Mouse (Mus musculus) forebrain, postnatal 0 days (tissue): ENCODE results near the gene Phlda2. TPM values are rescaled to one million over a fixed set of nuclear protein-coding genes. Genes with fewer than 3 reads are reported as not detected.
"Not testable (repeated sequence)": the region's sequence is repeated elsewhere in the genome, so short reads cannot be mapped to it uniquely, and the experiment has no call there.

Source experiments
- ATAC-seq: fragments of 200-750 bp; cut with Nextera tagmentation; 2 replicates; pipeline ENCODE4 v1.8.0; 2017; ENCODE audit warnings: mild to moderate bottlenecking, moderate library complexity
- DNase-seq: peaks from one replicate; pipeline ENCODE4 v3.0.0-alpha.2; 2015
- H3K27ac ChIP-seq: fragments of 300-500 bp; sonication (generic); 2 replicates; pipeline ENCODE4 v1.5.1; 2014; ENCODE audit warnings: low read depth, mild to moderate bottlenecking, antibody characterized with exemption, low read length, moderate library complexity, mixed read lengths
- H3K27me3 ChIP-seq: fragments of 300-500 bp; sonication (generic); 2 replicates; pipeline ENCODE4 v1.6.1; 2014; ENCODE audit warnings: mild to moderate bottlenecking, low read length, mixed read lengths; ENCODE audit not compliant: insufficient read depth
- H3K36me3 ChIP-seq: fragments of 300-500 bp; sonication (generic); 2 replicates; pipeline ENCODE4 v1.6.1; 2014; ENCODE audit warnings: mild to moderate bottlenecking, moderate library complexity; ENCODE audit not compliant: insufficient read depth
- H3K4me1 ChIP-seq: fragments of 300-500 bp; sonication (generic); 2 replicates; pipeline ENCODE4 v1.6.1; 2014; ENCODE audit warnings: antibody characterized with exemption; ENCODE audit not compliant: insufficient read depth
- H3K4me2 ChIP-seq: fragments of 300-500 bp; sonication (generic); 2 replicates; pipeline ENCODE4 v1.6.1; 2014; ENCODE audit warnings: low read depth, mild to moderate bottlenecking, moderate library complexity
- H3K4me3 ChIP-seq: fragments of 300-500 bp; sonication (generic); 2 replicates; pipeline ENCODE4 v1.5.1; 2014; ENCODE audit warnings: low read depth, low read length, mixed read lengths
- H3K9ac ChIP-seq: fragments of 300-500 bp; sonication (generic); 2 replicates; pipeline ENCODE4 v1.6.1; 2014; ENCODE audit warnings: mild to moderate bottlenecking
- H3K9me3 ChIP-seq: fragments of 300-500 bp; sonication (generic); 2 replicates; pipeline ENCODE4 v1.6.1; 2016; ENCODE audit warnings: low read length
- CTCF ChIP-seq: sonication (generic); IDR thresholded peaks from 2 replicates; pipeline ENCODE4 v1.5.1; 2016; ENCODE audit warnings: antibody characterized with exemption, control low read depth, low read depth
- WGBS: fragments of 180-500 bp; shearing (Covaris S2); extraction: QIAGEN DNeasy Blood & Tissue Kit; methylation state at CpG from one replicate; pipeline ENCODE4 v1.1.7; 2014; 5-methylcytosine and 5-hydroxymethylcytosine counted together
- polyA plus RNA-seq: library from polyadenylated mRNA; unstranded; fragments of >200 nt; fragmentation: Nextera tagmentation; extraction: Ambion mirVana; gene quantifications from 2 replicates; pipeline ENCODE4 v1.2.1, GENCODE M21; 2015
- total RNA-seq: library from RNA; depleted of rRNA; stranded (reverse); fragments of >200 nt; gene quantifications from 2 replicates; pipeline ENCODE4 v1.2.3, GENCODE M21; 2014

Gene Phlda2
- total and polyA plus RNA-seq, 2 experiments from 2014 or later = not detected

DNA sequence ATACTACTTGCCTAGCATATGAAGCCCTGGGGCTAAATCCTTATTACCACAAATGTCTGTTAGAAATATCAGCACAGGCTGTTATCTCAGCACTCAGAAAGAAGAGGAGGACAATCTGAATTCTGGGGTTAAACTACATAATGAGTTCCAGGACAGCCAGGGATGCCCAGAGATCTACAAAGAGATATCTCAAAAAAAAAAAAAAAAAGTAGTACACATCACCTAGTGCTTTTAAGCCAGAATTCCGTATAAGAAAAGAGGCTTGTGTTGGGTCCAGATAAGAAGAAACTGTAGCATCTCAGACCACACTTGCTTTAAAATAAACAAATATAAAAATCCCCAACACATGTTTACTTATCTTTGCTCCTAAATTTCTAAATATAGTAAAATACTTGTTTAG is 35.7 kb upstream of the Phlda2 start:
- Histone ChIP-seq H3K4me2 (no peak overlapping the region), H3K27me3 (no peaks in the 10 kb centered on the region), H3K9ac (no peak overlapping the region), H3K36me3 (peaks cover 52% of the 10 kb centered on the region), H3K9me3 (no peaks in the 10 kb centered on the region), H3K4me1 (no peaks in the 10 kb centered on the region), H3K27ac (no peak overlapping the region), H3K4me3 (no peak overlapping the region)
- no peak for TF ChIP-seq CTCF
- ATAC-seq = no peak
- 76% methylated on average over 1 of the region's 1 CpGs for WGBS
- DNase-seq = no peak

DNA sequence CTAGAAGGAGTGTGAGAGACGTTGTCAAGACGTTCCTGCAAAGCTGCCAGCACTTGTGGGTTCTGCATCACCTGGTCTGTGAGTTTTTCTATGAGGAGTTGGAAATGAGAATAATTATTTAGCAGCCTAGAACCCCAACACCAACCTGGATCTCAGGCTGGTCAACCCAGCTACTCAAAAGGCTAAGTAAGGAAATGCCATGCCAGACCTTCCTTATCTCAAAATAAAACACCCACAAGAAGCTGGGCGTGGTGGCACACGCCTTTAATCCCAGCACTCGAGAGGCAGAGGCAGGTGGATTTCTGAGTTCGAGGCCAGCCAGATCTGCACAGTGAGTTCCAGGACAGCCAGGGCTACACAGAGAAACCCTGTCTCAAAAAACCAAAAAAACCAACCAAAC is 35.3 kb upstream of the Phlda2 start:
- not testable (repeated sequence) for H3K4me3 ChIP-seq, H3K4me2 ChIP-seq, H3K27me3 ChIP-seq, H3K4me1 ChIP-seq, H3K9ac ChIP-seq, DNase-seq, H3K27ac ChIP-seq, H3K9me3 ChIP-seq, ATAC-seq
- 93% methylated on average over 6 of the region's 6 CpGs for WGBS
- H3K36me3 ChIP-seq = peaks cover 54% of the 10 kb centered on the region

GRCm38 (mm10) chr7:143536251-143536650 is 33.3 kb upstream of the Phlda2 start:
- H3K27me3 ChIP-seq = no peaks in the 10 kb centered on the region

GRCm38 (mm10) chr7:143533284-143533683 is 30.3 kb upstream of the Phlda2 start:
- Histone ChIP-seq H3K4me3 (no peak overlapping the region), H3K27ac (no peak overlapping the region), H3K4me2 (no peak overlapping the region), H3K9ac (no peak overlapping the region), H3K27me3 (no peaks in the 10 kb centered on the region), H3K9me3 (no peaks in the 10 kb centered on the region), H3K36me3 (peaks cover 89% of the 10 kb centered on the region), H3K4me1 (no peaks in the 10 kb centered on the region)
- DNase-seq = no peak
- no peak for TF ChIP-seq CTCF
- 87% methylated on average over 2 of the region's 2 CpGs for WGBS
- ATAC-seq = no peak

More at GRCm38 (mm10) chr7:143536251-143536650, 33.3 kb upstream of the Phlda2 start:
- H3K27ac ChIP-seq = no peak overlapping the region
- H3K9ac ChIP-seq = no peak overlapping the region
- DNase-seq (no peak), ATAC-seq (no peak)
- H3K36me3 ChIP-seq = peaks cover 73% of the 10 kb centered on the region
- no peaks in the 10 kb centered on the region for H3K4me1 ChIP-seq
- H3K4me2 ChIP-seq = no peak overlapping the region
- no peak for TF ChIP-seq CTCF
- WGBS = 85% methylated on average over 3 of the region's 3 CpGs
- no peaks in the 10 kb centered on the region for H3K9me3 ChIP-seq
- no peak overlapping the region for H3K4me3 ChIP-seq

GRCm38 (mm10) chr7:143532410-143532809 is 29.5 kb upstream of the Phlda2 start:
- H3K4me3 ChIP-seq = no peak overlapping the region
- TF ChIP-seq CTCF = no peak
- no peak overlapping the region for H3K9ac ChIP-seq
- no peaks in the 10 kb centered on the region for H3K27me3 ChIP-seq
- peaks cover 89% of the 10 kb centered on the region for H3K36me3 ChIP-seq
- H3K27ac ChIP-seq = no peak overlapping the region
- no peaks in the 10 kb centered on the region for H3K4me1 ChIP-seq
- no peak overlapping the region for H3K4me2 ChIP-seq
- H3K9me3 ChIP-seq = no peaks in the 10 kb centered on the region
- DNase-seq (no peak), ATAC-seq (no peak)
- 86% methylated on average over 1 of the region's 1 CpGs for WGBS

DNA sequence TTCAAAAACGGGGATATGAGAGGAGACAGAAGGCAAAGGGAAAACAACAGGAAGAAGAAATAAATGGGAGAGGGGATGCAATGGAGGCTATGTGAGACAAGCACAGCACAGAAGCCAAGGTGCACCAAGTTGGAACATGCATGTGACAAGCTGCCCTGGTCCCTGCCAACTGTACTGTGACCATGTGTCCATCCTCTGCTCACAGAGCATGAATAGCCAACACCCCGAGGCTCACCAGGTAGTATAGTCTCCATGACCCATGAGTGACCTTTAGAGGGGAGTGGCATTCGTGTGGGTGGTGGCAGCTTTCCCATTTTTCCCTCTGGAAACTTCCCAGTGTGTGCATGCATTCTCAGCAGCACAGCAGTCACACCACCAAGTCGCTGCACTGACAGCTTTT is 16.4 kb upstream of the Phlda2 start:
- H3K36me3 ChIP-seq = peaks cover 93% of the 10 kb centered on the region
- H3K27me3 ChIP-seq = no peaks in the 10 kb centered on the region
- H3K4me1 ChIP-seq = no peaks in the 10 kb centered on the region
- no peak overlapping the region for H3K27ac ChIP-seq
- DNase-seq (no peak), ATAC-seq (no peak)
- no peak overlapping the region for H3K9ac ChIP-seq
- no peaks in the 10 kb centered on the region for H3K9me3 ChIP-seq
- no peak overlapping the region for H3K4me3 ChIP-seq
- WGBS = 90% methylated on average over 4 of the region's 4 CpGs
- H3K4me2 ChIP-seq = no peak overlapping the region
- TF ChIP-seq CTCF = no peak

DNA sequence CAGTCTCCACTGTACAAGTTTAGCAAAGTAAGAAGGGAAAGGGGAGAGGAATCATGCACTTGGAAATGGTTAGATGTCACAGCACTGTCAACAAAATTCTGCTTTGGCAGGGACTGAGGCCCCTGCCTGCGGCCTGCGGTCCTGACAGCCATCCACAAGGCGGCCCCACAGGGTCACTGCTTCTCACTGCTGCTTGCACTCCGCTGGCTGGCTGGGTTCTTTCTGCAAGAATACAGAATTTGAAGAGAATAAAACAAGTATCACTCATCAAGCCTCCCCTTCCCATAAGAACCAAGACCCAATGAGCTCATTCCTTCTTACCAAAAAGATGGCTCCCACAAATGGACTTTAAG is 11.4 kb upstream of the Phlda2 start:
- H3K9me3 ChIP-seq = no peaks in the 10 kb centered on the region
- no peaks in the 10 kb centered on the region for H3K27me3 ChIP-seq
- H3K4me3 ChIP-seq = no peak overlapping the region
- H3K36me3 ChIP-seq = peaks cover 62% of the 10 kb centered on the region
- H3K9ac ChIP-seq = no peak overlapping the region
- H3K4me1 ChIP-seq = no peaks in the 10 kb centered on the region
- ATAC-seq = no peak
- no peak overlapping the region for H3K4me2 ChIP-seq
- no peak for TF ChIP-seq CTCF
- H3K27ac ChIP-seq = no peak overlapping the region
- WGBS = 94% methylated on average over 4 of the region's 4 CpGs
- DNase-seq = no peak

GRCm38 (mm10) chr7:143513763-143514415 is 10.9 kb upstream of the Phlda2 start:
- Histone ChIP-seq H3K4me2 (no peak overlapping the region), H3K9ac (no peak overlapping the region), H3K36me3 (peaks cover 57% of the 10 kb centered on the region), H3K9me3 (no peaks in the 10 kb centered on the region), H3K4me3 (no peak overlapping the region), H3K4me1 (no peaks in the 10 kb centered on the region), H3K27me3 (no peaks in the 10 kb centered on the region), H3K27ac (no peak overlapping the region)
- DNase-seq (no peak), ATAC-seq (no peak)
- 90% methylated on average over 10 of the region's 10 CpGs for WGBS
- no peak for TF ChIP-seq CTCF
